Mouse (Mus musculus) T-helper 2 cell (primary cell): ENCODE measurements at regions not wholly inside any gene's neighbourhood (a gene's known extent, or its start where the extent isn't known, plus 50 kb on each side); places are given as distances from the start of the nearest gene placed in this dataset.

ENCODE experiments used
- in situ Hi-C: fragments of 300-600 bp; cut with MboI, MseI; formaldehyde crosslinking; loops from one replicate; pipeline ENCODE4 v1.15.1; 2025; ENCODE audit warnings: high pct_unique_total_duplicates

DNA sequence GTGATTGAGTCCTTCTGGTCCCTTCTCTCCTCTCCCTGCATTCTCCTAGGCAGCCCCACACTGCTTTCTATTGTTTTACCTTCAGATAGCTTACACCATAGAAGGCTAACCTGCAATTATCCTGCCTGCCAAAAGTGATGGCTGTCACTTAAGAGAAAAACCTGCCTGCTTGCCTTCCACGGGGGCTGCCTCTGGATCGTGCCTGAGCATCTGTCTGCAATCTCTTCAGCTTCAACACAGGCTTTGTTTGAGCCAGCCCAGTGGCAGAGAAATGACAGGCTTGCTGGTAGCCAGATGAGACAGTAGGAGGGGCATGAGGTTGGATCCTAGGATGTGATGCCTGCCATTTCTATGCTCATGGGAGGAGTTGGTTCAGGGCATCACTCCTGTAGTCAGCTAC lies 345.2 kb upstream of the Tshz3 start:
- in situ Hi-C loops: no loop called here

GRCm38 (mm10) chr7:36350616-36351015 lies 347.3 kb upstream of the Tshz3 start:
- in situ Hi-C loops: no loop called here

DNA sequence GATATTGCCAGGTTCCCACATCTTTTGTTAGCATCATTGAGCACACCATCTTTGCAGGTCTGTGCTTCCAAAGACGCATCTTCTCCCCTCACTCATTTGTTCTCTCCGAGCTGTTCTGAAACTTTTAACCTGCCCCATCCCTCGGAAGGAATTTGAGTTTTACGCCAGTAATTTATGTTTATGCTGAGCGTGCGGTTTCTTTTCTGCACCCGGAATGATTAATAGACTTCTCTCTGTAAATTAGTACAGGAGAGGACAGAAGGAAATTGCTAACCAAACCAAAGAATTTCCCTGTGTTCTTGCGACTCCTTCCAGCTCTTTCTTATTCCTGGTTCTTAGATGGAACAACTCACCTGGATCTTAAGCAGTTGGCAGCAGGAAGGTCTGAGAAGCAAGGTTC lies 349.7 kb upstream of the Tshz3 start:
- in situ Hi-C loops: no loop called here

GRCm38 (mm10) chr7:36334857-36335256 lies 363.1 kb upstream of the Tshz3 start:
- in situ Hi-C loops: no loop called here

GRCm38 (mm10) chr7:36334091-36334490 lies 363.8 kb upstream of the Tshz3 start:
- in situ Hi-C loops: no loop called here

DNA sequence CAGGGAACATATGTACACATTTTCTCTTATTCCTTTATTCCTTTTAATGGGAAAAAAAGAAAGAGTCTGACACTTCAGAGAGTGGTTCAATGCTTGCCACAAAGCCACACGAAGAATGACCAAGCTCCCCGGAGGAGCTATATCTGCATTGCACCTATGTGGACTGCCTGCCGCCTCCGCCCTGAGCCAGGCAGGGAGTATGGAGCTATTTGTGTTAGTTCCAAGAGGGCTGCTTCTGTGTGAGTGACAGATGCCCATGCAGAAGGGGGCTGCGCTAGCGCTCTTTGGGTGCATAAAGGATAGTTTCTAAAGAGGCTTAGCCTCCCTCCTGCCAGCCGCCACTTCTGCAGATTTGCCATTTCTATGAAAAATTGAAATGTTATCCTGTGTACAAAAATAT lies 365.3 kb upstream of the Tshz3 start:
- in situ Hi-C loops: no loop called here

DNA sequence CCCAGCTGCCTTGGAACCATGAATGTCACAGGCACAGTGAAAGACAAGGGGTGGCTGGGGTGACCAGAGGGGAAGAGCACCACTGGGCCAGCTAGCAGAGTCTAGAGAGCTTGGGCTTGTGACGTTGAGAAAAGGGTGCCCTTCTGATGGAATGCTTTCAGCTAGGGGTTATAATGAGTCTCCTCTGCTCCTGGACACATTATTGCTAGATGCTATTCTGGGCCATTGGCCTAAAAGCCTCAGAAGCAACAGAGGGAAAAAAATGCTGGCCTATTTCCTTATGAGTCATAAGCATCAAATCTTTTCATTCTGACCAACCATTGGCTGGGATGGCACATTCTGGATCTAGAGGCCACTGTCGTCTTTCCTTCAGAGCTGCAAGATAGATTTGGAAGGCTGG lies 369.8 kb upstream of the Tshz3 start:
- in situ Hi-C loops: no loop called here

- in situ Hi-C loops: no loop called here
Observed at GRCm38 (mm10) chr7:36324035-36324434, 373.9 kb upstream of the Tshz3 start.

DNA sequence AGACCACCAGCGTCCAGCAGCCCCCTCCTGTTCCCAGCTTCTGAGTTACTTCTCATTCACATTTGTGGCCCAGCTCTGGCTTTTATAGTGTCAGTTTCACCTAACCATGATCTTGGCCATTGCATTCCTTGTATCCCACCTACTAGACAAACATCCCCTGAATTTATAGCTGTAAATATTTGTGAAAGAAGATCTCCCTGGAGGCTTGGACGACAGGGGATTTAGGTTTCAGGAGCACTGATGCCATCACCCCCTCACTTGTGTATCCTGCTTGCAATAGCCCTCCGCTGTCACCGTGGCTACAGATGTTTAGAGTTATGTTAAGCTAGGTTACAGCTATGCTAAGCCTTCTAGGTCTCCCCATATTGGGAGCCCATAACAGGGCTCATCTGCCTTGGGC lies 375.7 kb upstream of the Tshz3 start:
- in situ Hi-C loops: no loop called here

DNA sequence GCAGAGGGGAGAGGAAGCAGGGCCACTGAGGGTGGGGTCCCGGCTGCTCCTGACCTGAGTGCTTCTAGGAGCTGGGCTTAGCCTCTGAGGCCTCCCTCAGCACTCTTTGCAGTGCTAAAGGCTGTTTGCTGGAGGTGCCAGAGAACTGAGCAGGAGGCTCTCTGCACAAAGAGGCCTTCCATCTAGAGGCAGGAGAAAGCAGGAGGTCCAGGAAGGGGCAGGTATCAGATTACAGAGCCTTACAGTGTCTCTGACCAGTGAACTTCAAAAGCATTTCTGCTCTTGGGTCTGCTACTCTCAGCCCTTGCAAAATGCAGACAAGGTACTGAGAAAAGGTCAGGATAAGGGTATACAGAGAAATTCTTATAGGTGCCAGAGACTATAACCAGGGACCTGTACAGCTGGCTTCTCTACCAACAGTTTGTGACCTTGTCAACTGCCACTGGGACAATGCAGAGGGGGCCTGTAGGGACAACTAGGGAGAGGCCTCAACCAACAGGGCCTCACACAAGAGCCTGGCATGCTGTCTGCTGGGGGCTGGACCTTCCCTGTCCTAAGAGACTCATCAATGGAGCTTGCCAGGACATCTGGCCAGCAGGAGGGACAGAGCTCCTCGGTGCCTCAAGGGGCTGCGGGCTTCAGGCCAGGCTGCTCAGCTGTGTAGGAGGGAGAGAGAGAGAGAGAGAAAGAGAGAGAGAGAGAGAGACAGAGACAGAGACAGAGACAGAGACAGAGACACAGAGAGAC lies 380.3 kb upstream of the Tshz3 start:
- in situ Hi-C loops: no loop called here

- in situ Hi-C loops: no loop called here
Observed at GRCm38 (mm10) chr7:36313751-36314150, 384.2 kb upstream of the Tshz3 start.

DNA sequence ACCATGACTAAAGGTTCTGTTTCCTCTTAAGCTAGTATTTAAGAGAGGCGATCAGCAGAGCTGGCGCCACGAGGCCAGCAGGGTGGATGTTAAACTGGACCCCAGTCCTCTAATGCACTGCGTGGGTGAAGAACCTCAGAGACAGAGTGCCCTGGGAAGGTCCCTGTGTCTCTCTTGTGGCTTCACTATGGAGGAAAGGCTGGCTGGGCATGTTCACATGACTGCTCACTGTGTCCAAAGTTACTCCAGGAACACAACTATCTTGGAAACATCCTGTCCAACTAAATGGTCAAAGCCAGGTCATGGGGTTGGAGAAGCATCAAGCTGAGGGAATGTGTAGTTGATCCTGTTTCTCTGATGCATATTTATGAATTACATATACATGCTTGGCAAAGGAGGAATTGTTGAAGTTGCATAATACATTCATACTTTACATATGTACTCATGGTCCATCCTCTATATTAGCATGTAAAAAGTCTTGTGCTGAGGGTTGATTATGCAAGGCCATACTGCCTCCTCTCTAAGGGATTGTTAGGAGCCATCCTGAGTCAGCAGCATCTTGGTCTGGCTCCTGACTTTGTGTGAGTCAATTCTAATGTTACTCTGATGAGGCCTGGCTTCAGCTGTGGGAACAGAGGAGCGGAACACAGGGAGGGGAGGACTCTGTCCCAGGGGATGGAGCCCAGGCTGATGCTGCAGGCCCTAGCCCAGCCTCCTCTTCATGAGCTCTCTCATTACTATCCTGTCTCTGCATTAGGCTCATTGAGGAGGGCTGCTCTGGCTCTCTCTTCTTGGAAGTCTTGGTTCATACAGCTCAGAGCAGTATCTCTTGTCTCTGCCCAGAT lies 387.9 kb upstream of the Tshz3 start:
- in situ Hi-C loops: no loop called here

DNA sequence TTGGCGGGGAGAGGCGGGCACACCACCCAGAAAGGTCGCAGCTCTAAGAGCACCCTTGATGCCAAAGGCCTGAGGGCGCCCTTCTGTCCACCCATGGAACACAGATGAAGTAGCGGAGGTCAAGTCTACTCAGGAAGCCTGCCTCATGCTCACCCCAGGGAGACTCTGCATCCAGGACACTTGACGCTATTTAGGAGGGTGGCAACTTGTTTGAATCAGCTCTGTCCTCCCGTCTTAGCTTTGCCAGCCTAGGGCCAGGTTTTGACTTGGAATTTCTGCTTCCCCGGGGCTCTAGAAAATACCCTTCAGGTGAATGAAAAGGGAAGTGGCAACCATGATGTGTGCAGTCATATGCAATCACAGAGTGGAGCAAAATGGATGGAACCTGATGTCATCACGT lies 389.2 kb upstream of the Tshz3 start:
- in situ Hi-C loops: no loop called here

GRCm38 (mm10) chr7:36308106-36308620 lies 389.8 kb upstream of the Tshz3 start:
- in situ Hi-C loops: no loop called here

DNA sequence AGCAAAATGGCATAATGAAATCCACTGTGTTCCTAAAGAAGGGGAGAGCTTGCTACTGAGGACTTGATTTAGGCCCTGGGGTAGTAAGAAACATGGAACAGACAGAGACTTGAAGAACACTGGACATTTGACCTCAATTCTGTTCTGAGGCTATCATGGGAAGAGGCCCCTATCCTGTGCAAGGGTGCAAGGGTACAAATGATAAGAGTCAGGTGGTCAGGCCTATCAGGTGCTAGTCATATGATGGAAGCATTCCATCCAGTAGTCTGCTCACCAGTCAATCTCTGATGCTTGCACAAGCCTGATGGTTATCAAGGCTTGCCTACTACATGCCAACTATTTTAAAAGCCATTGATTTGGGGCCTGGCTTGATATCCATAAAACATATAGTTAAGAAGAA lies 420.6 kb upstream of the Tshz3 start:
- in situ Hi-C loops: no loop called here

DNA sequence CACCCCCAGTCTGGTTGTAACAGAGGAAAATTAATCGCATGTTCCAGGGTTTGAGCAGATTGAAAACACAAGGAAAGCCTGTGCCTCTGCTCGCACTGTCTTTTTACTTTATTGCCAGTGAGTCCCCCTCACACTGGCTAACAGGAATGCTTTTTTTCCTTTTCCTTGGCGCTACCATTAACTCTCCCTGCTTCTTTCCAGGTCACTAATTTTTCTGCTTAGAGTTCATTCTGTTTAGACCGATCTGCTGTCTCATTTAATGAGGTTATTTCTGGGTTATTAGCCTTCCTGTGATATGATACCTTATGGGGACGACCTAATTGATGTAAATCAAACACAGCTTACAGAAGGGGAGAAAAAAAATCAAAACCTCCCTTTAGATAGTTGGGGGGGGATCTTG lies 429.0 kb upstream of the Tshz3 start:
- in situ Hi-C loops: no loop called here

- in situ Hi-C loops: no loop called here
Observed at GRCm38 (mm10) chr7:36265163-36265823, 432.6 kb upstream of the Tshz3 start.

- in situ Hi-C loops: no loop called here
Observed at GRCm38 (mm10) chr7:36262124-36262710, 435.7 kb upstream of the Tshz3 start.

GRCm38 (mm10) chr7:36257102-36257501 lies 440.8 kb upstream of the Tshz3 start:
- in situ Hi-C loops: no loop called here

GRCm38 (mm10) chr7:36247356-36247755 lies 444.6 kb upstream of the Zfp507 start:
- in situ Hi-C loops: no loop called here

DNA sequence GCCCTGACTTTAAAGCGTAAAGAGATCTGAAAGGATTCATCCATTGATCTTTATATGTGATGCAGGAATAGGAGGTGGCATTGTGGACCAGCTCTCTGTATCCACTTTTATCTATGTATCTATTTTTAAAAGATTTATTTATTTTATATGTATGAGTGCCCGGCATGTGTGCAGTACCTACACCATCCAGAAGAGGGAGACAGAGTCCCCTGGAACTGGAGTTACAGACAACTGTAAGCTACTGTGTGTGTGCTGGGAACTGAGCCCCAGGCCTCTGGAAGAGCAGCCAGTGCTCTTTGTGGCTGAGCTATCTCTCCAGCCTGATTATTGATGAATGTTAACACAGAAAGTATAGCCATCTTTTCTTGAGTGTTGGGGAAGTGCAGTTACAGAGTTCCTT lies 433.9 kb upstream of the Zfp507 start:
- in situ Hi-C loops: no loop called here

GRCm38 (mm10) chr7:36229031-36229430 lies 426.2 kb upstream of the Zfp507 start:
- in situ Hi-C loops: no loop called here
